Mouse (Mus musculus) granulocyte monocyte progenitor cell, adult 5-6 weeks (primary cell): ENCODE data around the gene Inpp5a. TPM values are rescaled to one million over a fixed set of nuclear protein-coding genes. Genes with fewer than 3 reads are reported as not detected.

Experiments
- ATAC-seq: replicated peaks from 2 replicates; pipeline ENCODE4 v1.8.0; 2016; ENCODE audit warnings: mild to moderate bottlenecking, moderate TSS enrichment, inconsistent platforms; ENCODE audit not compliant: poor library complexity, severe bottlenecking
- total RNA-seq, 2 experiments: library from RNA; stranded (forward) in 1 of 2; stranded (reverse) in 1 of 2; fragments of 200-712, 200-1000 nt in 1 of 2; fragments of >200 nt in 1 of 2; fragmentation: Nextera tagmentation in 1 of 2; gene quantifications; 2 replicates each; pipeline ENCODE4 v1.2.3; 2014 to 2017

Gene Inpp5a
- total RNA-seq, 2 experiments from 2014 or later: 5.5 to 7.9 TPM

- ATAC-seq: no peak
Measured at GRCm38 (mm10) chr7:139528309-139529076, 139.6 kb downstream of the Inpp5a start.

- ATAC-seq: no peak
Measured at GRCm38 (mm10) chr7:139529208-139529607, 140.3 kb downstream of the Inpp5a start.

- no peak for ATAC-seq
Measured at GRCm38 (mm10) chr7:139530591-139531427, 141.9 kb downstream of the Inpp5a start.

- no peak for ATAC-seq
Measured at GRCm38 (mm10) chr7:139531428-139531801, 142.5 kb downstream of the Inpp5a start.

GRCm38 (mm10) chr7:139536331-139536730 is 147.4 kb downstream of the Inpp5a start:
- no peak for ATAC-seq

DNA sequence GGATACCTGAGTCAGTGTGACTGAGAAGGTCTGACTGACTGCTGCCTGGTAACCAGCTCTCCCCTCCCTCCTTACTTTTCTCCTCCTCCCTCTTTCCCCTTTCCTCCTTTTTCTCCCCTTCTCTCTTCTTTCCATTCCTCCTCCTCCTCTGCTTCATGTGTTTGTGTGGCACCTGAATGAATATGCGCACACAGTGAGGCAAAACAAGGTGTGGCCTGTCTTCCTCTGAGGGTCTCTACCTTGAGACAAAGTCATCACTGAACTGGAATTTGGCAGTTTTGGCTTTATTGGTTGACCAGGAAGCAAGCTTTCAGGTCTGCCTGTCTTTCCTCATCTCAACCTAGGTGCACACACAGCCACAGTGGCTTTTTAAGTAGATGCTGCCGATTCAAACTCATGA is 147.9 kb downstream of the Inpp5a start:
- no peak for ATAC-seq

- no peak for ATAC-seq
Measured at GRCm38 (mm10) chr7:139537831-139538230, 148.9 kb downstream of the Inpp5a start.

GRCm38 (mm10) chr7:139538541-139538940 is 149.6 kb downstream of the Inpp5a start:
- no peak for ATAC-seq

DNA sequence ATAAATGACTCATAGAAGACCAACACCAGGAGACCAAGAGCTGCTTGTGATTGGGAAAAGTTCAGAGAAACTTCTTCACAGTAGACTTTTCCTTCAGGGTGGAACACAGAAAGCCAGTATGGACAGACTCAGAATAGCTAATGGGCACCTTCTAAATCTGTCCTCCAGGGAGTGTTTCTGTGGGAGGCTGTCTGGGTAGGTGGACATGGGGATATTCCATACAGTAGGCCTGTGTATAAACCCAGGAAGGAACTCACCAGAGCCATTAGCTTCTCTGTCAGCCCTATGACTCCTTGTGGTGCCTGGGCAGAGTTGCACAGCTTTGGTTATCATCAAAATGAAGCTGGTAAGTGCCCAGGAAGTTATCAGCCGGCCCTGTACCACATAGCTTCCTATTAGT is 151.7 kb downstream of the Inpp5a start:
- no peak for ATAC-seq

DNA sequence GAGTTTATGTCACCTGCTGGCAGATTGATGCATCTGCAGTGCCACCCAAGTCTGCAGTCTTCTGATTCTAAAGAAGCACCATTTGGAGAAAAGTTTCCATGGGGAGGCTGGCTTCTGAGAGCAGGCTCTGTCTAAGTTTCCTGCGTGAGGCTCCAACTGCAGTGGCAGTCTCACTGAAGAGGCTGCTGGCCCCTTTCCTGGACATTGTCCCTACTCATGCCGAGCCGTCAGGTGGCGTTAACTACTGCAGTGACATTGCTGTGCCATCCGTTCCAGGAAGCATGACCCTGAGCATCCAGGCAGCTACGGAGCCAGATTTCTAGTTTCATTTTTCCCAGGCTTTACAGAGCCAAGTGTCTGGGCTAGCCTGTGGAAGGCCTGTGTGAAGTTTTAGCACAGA is 152.5 kb downstream of the Inpp5a start:
- no peak for ATAC-seq

GRCm38 (mm10) chr7:139544706-139545625 is 156.1 kb downstream of the Inpp5a start:
- no peak for ATAC-seq

- ATAC-seq: no peak
Measured at GRCm38 (mm10) chr7:139547325-139547724, 158.4 kb downstream of the Inpp5a start.

- ATAC-seq: no peak
Measured at GRCm38 (mm10) chr7:139550086-139550783, 161.3 kb downstream of the Inpp5a start.

GRCm38 (mm10) chr7:139551519-139551918 is 162.6 kb downstream of the Inpp5a start:
- ATAC-seq: no peak

DNA sequence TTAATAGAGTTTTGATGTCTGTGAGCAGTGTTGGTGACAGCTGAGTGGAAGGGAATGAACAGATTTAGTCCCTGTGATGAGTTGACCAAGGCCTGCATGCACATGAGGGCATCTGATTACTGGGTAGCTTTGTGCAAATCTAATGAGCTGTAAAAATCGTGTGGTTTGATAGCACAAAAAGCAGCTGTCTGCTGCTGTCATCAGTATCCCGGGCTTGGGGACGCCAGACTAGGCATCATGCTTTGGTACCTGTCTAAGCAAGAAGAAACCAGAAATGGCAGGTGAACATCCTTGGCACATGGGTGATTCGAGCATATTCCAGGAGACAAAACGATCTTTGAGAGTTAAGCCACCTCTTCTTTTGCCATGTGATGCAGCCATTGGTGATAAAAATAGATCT is 167.4 kb downstream of the Inpp5a start:
- ATAC-seq: no peak

DNA sequence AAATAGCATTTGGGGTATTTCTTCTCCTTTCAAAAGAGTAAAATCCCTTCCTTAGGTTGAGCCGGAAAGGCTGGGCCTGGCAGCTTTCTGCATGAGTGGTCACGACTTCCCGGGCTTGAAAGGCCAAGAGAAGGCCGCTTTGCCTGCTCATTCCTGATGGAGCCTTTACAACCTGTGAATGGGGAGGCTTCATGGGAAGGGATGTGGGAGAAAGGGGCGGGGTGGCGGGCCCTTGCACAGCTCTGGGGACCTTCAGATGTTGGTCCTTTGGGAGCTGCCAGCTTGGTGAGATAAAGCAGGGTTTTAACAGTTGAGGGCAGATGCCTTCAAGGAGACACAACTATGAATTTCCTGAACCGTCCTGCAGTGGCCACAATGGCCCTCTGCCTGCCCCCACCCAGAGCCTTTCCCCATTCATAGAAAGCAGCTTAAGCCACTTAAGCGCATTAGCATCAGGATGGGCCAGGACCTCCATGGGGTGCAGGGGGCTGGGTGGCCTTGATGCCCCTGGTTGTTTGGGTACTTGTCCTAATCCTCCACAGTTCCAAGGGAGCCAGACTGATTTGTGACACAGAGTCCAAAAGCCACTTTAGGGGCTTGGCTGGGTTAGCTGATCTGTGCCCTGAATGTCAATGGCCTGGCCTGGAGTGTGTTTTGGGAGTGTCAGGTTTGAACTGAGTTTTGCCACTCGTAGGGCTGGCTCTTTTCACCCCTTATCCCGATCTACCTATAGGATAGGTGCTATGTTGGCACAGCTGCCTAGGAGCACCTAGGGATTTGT is 168.0 kb downstream of the Inpp5a start:
- ATAC-seq: no peak

DNA sequence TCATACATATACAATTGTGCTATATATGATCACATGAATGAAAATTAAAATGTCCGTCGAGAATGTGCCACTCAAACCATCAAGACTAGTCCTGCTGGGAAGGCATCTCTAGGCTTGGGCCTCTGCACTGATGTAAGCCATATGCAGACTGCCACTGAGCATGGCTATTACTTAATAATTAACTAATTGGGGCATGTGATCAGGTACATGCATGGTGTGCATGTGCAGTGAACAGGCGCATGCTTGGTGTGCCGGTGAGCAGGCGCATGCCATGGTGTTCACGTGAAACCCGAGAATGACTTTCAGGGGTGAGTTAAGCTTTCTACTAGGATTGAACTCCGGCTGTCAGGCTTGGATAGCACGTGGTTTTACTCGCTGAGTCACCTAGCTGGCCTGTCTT is 170.8 kb downstream of the Inpp5a start:
- ATAC-seq: no peak

- no peak for ATAC-seq
Measured at GRCm38 (mm10) chr7:139563425-139563824, 174.5 kb downstream of the Inpp5a start.

- no peak for ATAC-seq
Measured at GRCm38 (mm10) chr7:139564161-139564560, 175.3 kb downstream of the Inpp5a start.
